Mouse (Mus musculus) liver (tissue): ENCODE measurements around the gene Rcc1.

Experiments
- DNase-seq: peaks from one replicate; pipeline ENCODE4 v3.0.0-alpha.2; 2020; ENCODE audit warnings: mixed read lengths

Rcc1 gene

DNA sequence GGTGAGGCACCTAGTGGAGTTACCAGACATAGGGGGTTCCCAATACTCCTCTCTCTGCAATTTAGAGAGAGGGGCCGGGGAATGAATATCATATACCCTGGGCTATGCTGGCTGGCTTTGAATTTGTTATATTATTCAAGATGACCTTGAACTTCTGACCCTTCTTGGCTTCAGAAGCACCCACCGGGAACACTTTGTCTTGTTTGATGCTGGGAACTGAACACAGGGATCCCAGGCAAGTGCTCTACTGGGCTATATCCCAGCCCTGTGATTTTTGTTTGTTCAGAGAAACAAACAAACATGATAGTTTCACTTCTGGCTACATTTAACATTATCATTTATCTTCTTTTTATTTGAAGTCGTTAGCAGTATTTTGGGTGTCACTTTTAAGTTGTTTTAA is 2.0 kb upstream of the Rcc1 start:
- DNase-seq: no peak

DNA sequence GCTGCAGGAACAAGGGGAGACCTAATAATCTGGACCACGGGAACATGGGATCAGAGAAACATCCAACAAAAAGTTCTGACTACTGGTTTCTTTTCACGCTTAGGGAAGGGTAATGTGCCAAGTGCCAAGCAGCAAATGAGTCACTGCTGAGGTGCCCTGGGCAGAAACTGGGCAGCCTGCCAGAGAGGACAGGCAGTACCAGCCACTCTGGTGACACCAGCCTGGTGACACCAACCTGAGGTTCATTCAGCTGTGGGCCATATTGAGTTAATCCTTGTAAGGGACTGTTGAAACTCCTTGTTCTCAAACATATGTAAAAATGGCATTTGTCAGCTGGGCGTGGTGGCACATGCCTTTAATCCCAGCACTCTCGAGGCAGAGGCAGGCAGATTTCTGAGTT is 1.2 kb upstream of the Rcc1 start:
- no peak for DNase-seq

DNA sequence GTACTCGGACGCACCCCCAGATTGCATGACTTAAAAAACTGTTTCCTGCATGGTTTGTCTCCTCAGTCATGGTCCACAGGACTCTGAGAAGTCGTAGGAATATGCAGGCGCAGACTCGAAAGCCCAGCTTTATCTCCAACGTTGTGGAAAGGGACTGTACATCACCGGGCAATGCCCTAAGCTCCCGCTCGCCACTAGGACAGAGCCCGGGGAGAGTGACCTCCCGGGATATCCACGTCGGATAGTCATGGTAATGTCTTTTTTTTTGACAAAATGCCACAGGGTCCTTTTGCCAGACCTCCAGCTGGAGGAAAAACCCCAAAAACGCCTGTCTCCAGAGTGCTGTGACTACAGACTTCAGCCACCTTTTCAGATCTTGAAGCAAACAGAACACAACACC is 666 bp downstream of the Rcc1 start:
- DNase-seq: peak; percentile 42

DNA sequence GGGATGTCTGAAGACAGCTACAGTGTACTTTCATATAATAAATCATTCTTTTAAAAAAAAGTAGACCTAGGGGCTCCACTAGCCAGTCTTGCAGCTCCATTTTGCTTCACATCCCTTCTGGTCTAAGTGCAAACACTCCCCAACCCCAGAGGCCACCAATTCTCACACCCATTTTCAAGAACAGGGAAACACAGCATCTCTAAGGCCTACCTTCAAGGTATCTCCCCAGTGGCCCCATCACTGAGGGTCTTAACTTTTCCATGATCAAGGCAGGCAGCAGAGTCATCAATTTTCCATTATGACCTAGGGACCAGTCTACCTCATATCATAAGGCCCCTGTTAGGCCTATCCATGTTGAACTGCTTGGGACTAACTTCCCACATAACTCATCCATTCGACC is 2.0 kb downstream of the Rcc1 start:
- no peak for DNase-seq

DNA sequence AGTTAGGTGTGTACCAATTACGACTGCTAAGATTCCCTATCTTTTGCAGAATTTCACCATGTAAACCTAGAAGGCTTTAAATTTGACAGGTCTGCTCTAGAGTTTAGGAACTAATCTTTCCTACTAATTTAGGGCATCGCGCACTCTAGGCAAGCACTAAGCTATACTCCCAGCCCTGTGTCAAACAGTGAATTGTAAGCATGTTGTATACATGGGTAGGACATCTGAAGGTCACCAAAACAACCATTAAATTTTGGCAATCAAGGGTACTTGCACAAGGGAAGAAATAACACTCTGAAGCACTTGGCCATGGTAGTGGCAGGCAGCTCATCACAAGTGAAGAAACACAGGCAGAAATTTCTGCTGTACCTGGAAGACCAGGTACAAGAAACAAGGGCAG is 2.6 kb downstream of the Rcc1 start:
- no peak for DNase-seq

DNA sequence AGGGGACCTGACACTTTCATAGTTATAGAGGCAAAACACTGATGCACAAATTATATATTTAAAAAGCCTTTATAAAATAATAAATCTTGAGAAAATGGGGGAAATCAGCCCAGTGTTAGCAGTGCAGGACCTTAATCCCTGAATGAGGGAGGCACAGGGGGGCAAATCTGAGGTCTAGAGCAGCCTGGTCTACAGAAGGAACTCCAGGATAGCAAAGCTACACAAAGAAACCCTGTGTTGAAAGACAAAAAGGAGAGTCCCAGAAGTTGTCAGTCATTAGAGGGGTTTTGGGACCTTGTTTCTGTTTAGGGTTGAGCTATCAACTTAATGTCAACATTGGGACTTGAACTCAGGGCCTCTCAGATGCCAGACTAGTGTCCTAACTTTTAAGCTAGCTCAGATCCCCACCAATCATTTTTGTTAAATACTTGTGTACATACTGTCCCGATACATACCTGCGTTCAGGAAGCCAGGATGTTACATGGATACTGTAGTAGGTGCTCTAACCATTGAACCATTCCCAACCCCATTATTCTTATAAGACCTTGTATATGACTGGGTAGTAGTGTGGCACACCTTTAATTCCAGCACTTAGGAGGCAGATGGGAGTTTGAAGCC is 3.2 kb downstream of the Rcc1 start:
- DNase-seq: no peak

DNA sequence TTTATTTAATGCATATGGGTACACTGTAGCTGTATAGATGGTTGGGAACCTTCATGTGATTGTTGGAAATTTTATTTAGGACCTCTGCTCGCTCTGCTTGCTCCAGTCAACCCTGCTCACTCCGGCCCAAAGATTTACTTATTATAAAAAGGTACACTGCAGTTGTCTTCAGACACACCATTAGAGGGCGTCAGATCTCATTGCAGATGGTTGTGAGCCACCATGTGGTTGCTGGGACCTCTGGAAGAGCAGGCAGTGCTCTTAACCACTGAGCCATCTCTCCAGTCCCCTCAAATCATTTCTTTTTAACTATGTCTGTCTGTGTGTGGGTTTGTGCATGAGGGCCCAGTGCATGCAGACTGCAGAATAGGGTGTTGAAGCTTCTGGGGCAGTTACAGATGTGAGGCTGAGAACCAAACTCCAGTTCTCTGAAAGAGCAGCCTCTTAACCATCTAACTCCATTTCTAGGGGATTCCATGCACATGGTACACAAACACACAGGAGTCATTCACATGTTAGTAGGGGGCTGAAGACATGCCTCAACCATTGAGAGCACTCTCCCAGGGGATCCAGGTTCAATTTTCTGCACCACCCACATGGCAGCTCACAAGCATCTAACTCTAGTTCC is 3.8 kb downstream of the Rcc1 start:
- no peak for DNase-seq

DNA sequence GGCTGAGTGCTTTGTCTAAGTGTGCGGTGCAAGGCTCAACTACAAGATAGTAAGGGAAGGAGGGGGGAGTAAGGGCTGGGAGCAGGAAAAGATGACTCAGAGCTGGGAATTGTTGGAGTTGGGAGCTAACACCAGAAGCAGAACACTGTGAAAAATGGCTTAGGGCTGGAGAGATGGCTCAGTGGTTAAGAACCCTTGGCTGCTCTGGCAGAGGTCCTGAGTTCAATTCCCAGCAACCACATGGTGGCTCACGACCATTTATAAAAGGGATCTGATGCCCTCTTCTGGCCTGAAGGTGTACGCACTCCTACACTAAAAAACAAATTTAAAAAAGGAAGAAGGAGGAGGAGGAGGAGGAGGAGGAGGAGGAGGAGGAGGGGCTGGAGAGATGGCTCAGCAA is 6.7 kb downstream of the Rcc1 start:
- DNase-seq: no peak

DNA sequence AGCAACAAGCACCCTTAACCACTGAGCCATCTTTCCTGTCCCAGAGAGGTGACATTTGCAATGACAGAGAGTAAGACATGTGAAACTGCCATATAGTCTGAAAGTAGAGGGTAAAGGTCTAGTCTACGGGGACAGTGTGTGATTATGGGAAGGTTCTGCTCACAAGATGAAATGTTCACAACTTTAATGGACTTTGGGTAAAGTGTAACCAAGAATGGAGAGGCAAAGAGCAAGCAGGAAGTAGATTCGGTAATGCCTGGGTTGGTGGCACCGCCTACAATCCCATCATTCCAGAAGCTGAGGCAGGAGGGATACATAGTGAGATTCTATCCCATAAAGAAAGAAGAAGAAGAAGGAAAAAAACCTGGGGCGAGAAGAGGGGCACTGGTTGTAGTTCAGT is 7.1 kb downstream of the Rcc1 start:
- no peak for DNase-seq

DNA sequence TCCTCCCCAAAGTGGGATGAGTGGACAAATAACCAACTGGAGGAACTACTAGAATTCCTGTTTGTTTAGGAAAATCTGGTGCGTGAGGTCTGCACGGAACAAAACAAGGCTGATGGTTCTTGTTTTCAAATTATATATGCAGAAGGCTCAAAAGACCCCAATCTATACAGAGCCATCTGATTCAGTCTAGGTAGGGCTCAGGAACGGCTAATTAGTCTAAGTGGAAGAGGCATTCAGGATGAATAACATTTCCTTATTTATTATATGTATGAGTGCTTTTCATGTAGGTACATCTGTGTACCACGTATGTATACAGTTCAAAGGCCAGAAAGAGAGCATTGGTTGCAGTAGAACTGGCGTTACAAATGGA is 7.6 kb downstream of the Rcc1 start:
- DNase-seq: no peak

DNA sequence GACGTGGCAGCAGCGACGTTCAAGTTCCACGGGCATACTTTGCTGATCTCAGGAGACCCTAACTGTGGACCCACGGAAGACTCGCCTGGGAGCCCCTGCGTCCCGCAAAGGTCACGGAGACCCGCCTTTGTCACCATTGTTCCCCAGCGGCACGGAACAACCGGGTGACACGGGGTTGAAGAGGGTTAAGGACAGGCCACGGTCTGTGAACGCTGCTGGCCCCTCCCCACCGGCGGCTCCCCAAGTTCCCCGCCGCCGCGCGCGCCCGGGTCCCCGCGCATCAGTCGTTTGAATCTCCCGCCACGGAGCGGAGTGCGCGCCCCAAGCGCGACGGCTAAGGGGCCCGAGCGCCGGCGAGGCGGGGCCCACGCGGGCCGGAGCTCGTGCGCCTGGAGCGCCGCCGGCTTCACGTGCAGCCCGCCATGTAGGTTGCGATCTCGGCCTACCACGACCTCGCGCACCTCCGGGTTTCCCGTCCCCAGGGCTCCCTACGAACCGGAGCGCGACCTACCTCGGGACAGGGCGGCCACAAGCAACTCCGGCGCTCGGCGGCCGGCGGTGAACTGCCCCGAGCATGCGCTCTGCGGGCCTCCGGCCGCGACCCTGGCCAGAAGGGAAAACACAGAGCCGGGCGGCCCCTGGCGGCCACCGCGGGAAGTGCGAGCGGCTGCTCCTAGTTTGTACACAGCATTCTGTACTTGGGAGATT is 8.1 kb downstream of the Rcc1 start:
- DNase-seq: peak; percentile 96

DNA sequence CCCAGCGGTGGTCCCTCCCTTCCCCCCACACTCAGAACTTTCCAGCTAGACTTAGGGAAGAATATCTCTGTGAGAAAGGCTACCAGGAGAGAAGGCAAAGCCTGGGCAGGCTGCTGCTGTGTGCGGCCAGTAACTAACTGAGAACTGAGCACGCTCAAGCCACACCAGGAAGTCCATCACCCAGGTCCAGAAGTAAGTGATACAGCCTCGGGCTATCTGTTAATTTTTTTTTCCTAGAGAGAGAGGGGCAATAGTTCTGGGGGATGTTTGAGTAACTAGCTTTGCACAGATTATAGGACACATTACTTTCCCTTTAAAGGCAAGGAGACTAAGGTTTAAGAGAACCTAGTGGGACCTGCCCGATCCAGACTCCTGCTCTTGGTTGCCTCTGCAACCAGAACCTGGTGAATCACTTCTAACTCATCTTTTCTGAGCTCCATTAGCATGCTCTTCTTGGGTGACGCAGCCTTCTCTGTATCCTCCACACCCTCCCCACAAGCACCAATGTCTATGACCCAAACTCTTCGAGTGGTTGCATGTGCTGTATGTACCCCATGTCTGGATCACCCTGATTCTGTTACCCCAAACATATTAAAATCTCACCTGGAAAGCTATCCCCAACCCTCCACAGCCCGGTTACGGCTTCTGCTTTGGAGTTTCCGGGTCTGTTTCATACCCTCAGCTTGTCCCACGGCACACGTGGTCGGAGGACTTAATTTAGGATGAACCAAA is 8.8 kb downstream of the Rcc1 start:
- peak; percentile 50 for DNase-seq

DNA sequence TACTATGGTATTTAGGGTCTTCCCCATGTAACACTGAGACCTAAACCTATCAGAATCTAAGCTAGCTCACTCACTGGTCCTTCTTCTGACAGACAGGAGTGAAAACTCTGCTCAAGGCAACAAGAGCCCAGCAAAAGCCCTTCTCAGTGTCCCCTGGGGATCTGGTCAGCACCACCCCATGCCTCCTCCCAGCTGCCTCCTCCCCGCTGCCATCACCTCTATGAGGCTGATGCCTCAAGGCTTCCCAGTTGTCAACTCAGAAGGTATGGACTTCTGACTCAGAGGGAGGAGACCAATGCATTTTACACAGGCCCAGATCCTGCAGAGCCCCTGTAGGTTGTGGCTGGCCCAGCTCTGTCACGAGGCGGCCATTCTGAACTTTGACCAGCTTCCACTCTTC is 12.0 kb downstream of the Rcc1 start:
- no peak for DNase-seq

DNA sequence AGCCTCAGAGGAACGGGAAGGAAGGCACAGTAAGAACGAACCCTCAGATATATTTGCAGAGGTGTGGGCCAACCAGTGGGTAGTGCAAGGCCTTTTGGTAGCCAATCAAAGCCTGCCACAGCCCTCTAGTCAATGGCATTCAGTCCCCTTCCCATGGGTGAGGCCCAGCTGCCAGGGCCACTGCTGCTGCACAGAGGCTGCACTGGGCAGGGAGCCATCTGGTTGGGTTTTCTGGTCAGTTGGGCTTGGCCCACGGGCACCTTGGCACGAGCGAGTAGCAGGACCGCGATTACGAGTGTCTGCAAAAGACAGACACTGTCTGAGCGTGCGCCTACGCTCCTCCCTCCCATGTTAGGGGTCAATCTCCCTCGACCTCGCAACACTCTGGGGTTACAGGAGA is 14.5 kb downstream of the Rcc1 start:
- DNase-seq: no peak

DNA sequence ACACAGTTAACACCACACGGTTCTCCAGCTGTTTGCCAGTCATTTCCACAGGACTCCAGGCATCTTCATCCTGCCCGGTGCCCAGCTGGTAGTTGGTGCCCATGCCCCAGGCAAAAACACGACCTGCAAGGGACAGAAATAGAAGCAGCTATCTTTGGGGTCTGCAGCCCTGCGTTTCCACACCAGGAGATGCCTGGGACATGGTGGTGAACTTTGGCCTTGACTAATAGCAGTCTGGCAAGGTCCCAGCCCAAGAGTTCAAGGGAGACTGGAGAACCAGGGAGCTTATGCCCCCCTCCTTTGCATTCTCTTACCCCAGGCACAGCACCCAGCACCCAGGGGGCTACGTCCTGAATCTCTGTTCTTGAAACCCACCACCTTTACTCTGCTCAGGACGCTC is 20.5 kb downstream of the Rcc1 start:
- no peak for DNase-seq

DNA sequence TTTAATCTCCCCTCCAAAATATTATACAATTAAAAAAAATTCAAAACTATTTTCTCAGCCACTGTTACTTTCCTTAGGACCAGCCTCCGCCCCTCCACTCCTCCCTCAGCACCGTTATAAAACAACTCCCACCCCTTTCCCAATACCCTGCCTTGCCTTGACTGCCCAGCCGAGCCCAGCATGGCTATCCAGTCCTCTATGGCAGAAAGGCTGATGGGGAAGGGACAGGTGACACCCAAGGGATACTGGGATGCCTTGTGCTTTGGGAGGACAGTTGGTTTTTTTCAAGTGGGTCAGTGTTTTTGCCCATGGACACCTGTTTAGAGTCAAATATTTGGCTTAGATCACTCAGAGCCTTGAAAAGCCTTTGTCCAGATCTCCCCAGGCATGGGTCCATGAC is 21.4 kb downstream of the Rcc1 start:
- DNase-seq: no peak

DNA sequence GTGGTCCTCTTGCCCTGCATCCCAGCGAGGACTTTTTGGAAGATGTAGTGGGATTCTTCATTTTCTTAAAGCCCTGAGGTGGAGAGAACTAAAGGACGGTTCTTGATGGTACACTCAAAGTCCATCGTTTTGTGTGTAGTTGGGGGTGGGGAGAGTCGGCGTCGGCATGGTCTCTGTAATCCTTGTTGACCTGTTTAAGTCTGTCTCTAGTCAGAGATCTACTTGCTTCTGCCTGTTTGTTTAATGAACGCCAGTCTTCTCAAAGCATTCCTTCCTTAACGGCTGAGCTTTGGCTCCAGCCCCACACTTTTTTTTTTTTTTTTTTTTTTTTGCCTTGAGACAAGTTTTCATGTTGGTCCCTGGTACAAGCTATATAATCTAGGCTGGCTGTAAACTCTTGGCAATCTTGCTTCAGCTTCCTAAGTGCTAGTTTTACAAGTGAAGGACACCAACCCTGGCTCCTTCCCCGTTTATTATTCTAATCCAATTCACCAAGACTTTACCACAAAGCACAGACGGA is 23.5 kb downstream of the Rcc1 start:
- DNase-seq: no peak

DNA sequence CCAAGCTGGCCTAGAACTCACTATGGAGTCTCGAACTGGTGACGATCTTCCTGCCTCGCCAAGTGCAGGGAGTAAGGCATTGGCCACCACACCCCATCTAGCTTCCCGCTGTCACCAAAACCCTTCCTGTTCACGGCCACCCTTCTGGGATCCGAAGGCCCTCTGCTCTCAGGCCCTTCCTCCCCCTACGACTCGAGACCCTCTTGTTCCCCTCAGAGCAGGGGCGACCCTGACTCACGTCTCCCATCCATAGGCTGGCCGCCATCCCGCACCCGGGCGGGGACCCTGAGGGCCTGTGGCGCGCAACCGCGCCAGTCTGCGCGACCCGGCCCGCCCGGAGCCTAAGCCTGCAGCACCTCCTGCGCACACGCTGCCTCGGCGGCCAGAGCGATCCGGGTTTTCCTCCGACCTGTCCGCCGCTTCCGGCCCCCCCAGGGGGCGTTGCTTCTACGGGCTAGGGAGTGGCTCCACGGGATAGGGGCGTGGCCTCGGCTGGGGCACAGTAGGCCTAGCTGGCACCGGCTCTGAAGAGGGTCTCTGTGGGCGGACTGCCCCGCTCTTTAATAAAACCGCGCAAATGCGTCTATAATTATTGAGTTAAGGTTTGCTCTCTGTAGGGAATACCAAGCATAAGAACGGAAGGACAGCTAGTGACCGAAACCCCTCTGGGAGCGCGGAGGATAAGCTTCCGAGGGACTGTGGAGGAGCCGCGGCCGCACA is 24.1 kb downstream of the Rcc1 start, which contains the start of gene Trnau1ap:
Gene Trnau1ap (minus strand): TSS at position 424 of the 720 bp plus-strand sequence.
- peak; percentile 98 for DNase-seq

DNA sequence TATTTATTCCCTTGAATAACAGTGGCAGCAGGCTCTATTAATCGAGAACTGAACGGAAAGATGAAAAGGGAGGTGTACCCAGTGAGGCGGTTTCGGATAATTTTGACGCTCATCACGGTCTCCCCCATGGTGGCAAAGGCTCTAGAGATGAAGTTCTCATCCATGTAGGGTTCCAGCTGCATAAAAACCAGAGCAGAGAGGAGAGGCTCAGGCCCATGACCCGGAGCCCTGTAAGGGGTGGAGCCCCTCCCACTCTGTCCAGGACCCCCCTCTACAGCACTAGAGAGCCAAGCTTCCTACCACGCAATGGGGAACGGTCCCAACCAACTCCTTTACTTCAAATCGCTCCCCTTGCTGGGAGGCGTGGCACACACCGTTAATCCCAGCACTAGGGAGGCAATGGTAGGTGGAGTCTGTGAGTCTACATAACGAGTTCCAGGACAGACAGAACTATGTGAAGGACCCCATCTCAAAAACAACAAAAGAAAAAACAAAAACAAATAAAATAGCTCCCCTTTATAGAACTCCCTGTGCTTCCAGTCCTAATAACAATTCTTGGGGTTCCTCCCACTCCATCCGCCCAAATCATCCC is 24.9 kb downstream of the Rcc1 start:
- DNase-seq: no peak

DNA sequence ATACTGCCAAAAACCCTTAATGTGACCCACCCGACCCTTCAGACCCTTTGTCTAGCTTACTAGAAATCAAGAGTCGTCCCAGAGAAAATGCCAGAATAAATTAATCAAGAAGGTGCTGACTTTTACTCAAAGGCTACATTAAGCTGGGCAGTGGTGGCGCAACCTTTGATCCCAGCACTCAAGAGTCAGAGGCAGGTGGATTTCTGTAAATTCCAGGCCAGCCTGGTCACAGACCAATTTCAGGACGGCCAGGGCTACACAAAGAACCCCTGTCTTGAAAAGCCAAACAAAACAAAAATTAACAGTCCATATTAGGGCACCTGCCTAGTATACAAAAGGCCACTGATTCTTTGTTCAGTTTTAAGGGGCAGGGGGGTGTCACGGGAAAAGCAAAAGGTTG is 26.9 kb downstream of the Rcc1 start:
- DNase-seq: no peak

DNA sequence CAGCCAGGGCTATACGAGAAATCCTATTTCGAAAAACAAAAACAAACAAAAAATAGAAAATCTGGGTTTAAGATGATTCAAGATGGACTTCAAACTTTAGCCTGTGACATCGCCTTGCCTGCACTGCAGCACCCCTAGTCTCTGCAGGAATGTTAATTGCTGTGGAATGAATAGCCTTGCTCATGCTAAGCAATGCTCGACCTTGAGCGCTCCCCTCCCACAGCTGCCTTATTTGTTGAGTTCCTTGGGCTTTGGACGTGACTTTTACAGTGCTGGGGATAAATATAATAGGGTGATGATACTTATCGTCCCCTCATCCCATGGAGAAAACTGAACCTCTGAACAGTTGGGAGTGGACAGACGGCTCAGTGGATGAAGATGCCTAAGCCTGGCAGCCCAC is 37.7 kb downstream of the Rcc1 start:
- DNase-seq: no peak

DNA sequence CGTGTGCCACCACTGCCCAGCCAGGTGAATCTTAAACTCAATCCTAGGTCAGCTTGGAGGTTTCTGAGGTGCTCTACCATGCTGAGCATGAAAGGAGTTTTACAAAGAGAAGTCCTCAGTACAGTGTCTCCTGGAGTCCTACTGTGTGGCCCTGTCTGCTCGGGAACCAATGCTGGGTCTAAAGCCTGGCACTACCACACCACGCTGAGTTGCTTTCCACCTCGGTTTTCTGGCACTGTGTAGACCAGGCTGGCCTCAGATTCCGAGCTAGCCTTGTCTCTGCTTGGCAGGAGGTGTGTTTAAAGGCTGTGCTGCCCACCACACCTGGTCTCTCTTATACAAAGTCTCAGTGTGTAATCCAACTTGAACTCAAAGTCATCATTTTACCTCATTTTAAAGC is 40.8 kb downstream of the Rcc1 start:
- no peak for DNase-seq

DNA sequence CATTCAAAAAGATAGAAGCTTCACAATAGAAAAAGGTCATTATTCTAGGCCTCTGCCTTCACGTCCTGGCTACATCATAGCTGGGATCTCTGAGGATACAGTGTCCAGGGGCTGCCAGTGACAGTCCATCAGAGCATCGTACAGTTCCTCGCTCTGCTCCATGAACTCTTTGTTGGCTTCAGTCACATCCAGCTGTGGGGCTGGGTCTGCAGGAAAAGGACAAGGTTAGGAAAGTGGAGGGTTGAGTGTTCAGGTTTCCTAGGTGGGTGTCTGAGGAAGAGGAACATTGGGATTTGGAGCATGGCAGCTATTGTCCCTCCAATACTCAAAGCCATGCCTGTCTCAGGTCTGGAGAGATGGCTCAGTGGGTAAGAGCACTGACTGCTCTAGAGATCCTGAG is 41.6 kb downstream of the Rcc1 start:
- DNase-seq: no peak
